Mouse (Mus musculus): ENCODE data around the gene Clpx. TPM values are rescaled to one million over a fixed set of nuclear protein-coding genes. Genes with fewer than 3 reads are reported as not detected.
"Not testable (repeated sequence)": the region's sequence is repeated elsewhere in the genome, so short reads cannot be mapped to it uniquely, and the experiment has no call there.

The Clpx gene
- total RNA-seq, 2 experiments from 2014 or later, result 20.1 to 30.4 TPM

- ATAC-seq (replicated peaks; ENCODE audit: low FRiP score, poor library complexity, severe bottlenecking), result no peak
Observed at GRCm38 (mm10) chr9:65340414-65340813, 46.4 kb downstream of the Clpx start.

GRCm38 (mm10) chr9:65345439-65345838 is 51.4 kb downstream of the Clpx start:
- not testable (repeated sequence) for ATAC-seq (replicated peaks; ENCODE audit: low FRiP score, poor library complexity, severe bottlenecking)

- ATAC-seq (replicated peaks; ENCODE audit: low FRiP score, poor library complexity, severe bottlenecking), result peak; percentile 91
Observed at GRCm38 (mm10) chr9:65345854-65346475, 51.9 kb downstream of the Clpx start, which contains the start of gene Pdcd7. Pdcd7 (plus strand) TSS chr9:65346104.

GRCm38 (mm10) chr9:65346476-65347111 is 52.5 kb downstream of the Clpx start:
- peak; percentile 76 for ATAC-seq (replicated peaks; ENCODE audit: low FRiP score, poor library complexity, severe bottlenecking)

GRCm38 (mm10) chr9:65347112-65347850 is 53.2 kb downstream of the Clpx start:
- no peak for ATAC-seq (replicated peaks; ENCODE audit: low FRiP score, poor library complexity, severe bottlenecking)

- no peak for ATAC-seq (replicated peaks; ENCODE audit: low FRiP score, poor library complexity, severe bottlenecking)
Observed at GRCm38 (mm10) chr9:65353251-65353650, 59.2 kb downstream of the Clpx start.

GRCm38 (mm10) chr9:65356561-65356960 is 62.5 kb downstream of the Clpx start:
- ATAC-seq (replicated peaks; ENCODE audit: low FRiP score, poor library complexity, severe bottlenecking), result no peak

- ATAC-seq (replicated peaks; ENCODE audit: low FRiP score, poor library complexity, severe bottlenecking), result no peak
Observed at GRCm38 (mm10) chr9:65356971-65357370, 62.9 kb downstream of the Clpx start.

- peak; percentile 97 for ATAC-seq (replicated peaks; ENCODE audit: low FRiP score, poor library complexity, severe bottlenecking)
Observed at GRCm38 (mm10) chr9:65358956-65359480, 65.0 kb downstream of the Clpx start.

- no peak for ATAC-seq (replicated peaks; ENCODE audit: low FRiP score, poor library complexity, severe bottlenecking)
Observed at GRCm38 (mm10) chr9:65360641-65361448, 66.8 kb downstream of the Clpx start, which contains the start of gene Ubap1l. Ubap1l (plus strand) TSS chr9:65361041.

GRCm38 (mm10) chr9:65363684-65364083 is 69.6 kb downstream of the Clpx start:
- no peak for ATAC-seq (replicated peaks; ENCODE audit: low FRiP score, poor library complexity, severe bottlenecking)

- ATAC-seq (replicated peaks; ENCODE audit: low FRiP score, poor library complexity, severe bottlenecking), result no peak
Observed at GRCm38 (mm10) chr9:65365721-65366120, 71.7 kb downstream of the Clpx start.

- peak; percentile 30; the same call in 1 of the 2 replicates for ATAC-seq (replicated peaks; ENCODE audit: low FRiP score, poor library complexity, severe bottlenecking)
Observed at GRCm38 (mm10) chr9:65371756-65372155, 77.7 kb downstream of the Clpx start.

- no peak for ATAC-seq (replicated peaks; ENCODE audit: low FRiP score, poor library complexity, severe bottlenecking)
Observed at GRCm38 (mm10) chr9:65372449-65372848, 78.4 kb downstream of the Clpx start.

- ATAC-seq (replicated peaks; ENCODE audit: low FRiP score, poor library complexity, severe bottlenecking), result no peak
Observed at GRCm38 (mm10) chr9:65374468-65375162, 80.6 kb downstream of the Clpx start.

- no peak for ATAC-seq (replicated peaks; ENCODE audit: low FRiP score, poor library complexity, severe bottlenecking)
Observed at GRCm38 (mm10) chr9:65375163-65375934, 81.3 kb downstream of the Clpx start.

All from erythroid progenitor cell, adult 5-6 weeks (primary cell).